Mouse (Mus musculus) embryonic facial prominence, embryonic 15.5 days (tissue): ENCODE data around the gene Rhbdd1. TPM values are rescaled to one million over a fixed set of nuclear protein-coding genes. Genes with fewer than 3 reads are reported as not detected.

Experiments used
- ATAC-seq: fragments of 200-750 bp; cut with Nextera tagmentation; 2 replicates; pipeline ENCODE4 v1.8.0; 2017; ENCODE audit warnings: low read depth, moderate TSS enrichment; ENCODE audit not compliant: insufficient number of reproducible peaks, low FRiP score, low TSS enrichment
- H3K27ac ChIP-seq: fragments of 300-500 bp; sonication (generic); replicated peaks from 2 replicates; pipeline ENCODE4 v1.5.1; 2015; ENCODE audit warnings: mild to moderate bottlenecking, inconsistent platforms
- H3K27me3 ChIP-seq: fragments of 300-500 bp; sonication (generic); 2 replicates; pipeline ENCODE4 v1.6.1; 2015; ENCODE audit warnings: inconsistent platforms
- H3K36me3 ChIP-seq: fragments of 300-500 bp; sonication (generic); 2 replicates; pipeline ENCODE4 v1.6.1; 2015; ENCODE audit warnings: mild to moderate bottlenecking, inconsistent platforms
- H3K4me1 ChIP-seq: fragments of 300-500 bp; sonication (generic); 2 replicates; pipeline ENCODE4 v1.6.1; 2015; ENCODE audit warnings: inconsistent platforms
- H3K4me2 ChIP-seq: fragments of 300-500 bp; sonication (generic); replicated peaks from 2 replicates; pipeline ENCODE4 v1.6.1; 2015; ENCODE audit warnings: mild to moderate bottlenecking, inconsistent platforms
- H3K4me3 ChIP-seq: fragments of 300-500 bp; sonication (generic); replicated peaks from 2 replicates; pipeline ENCODE4 v1.5.1; 2015; ENCODE audit warnings: mild to moderate bottlenecking, inconsistent platforms
- H3K9ac ChIP-seq: fragments of 300-500 bp; sonication (generic); 2 replicates; pipeline ENCODE4 v1.6.1; 2015; ENCODE audit warnings: inconsistent platforms
- H3K9me3 ChIP-seq: fragments of 300-500 bp; sonication (generic); replicated peaks from 2 replicates; pipeline ENCODE4 v1.6.1; 2016; ENCODE audit warnings: inconsistent platforms
- WGBS: fragments of 180-500 bp; shearing (Covaris S2); methylation state at CpG from one replicate; pipeline ENCODE4 v1.1.7; 2015; 5-methylcytosine and 5-hydroxymethylcytosine counted together
- polyA plus RNA-seq: library from polyadenylated mRNA; unstranded; fragments of >200 nt; fragmentation: Nextera tagmentation; extraction: Ambion mirVana; gene quantifications from 2 replicates; pipeline ENCODE4 v1.2.1, GENCODE M21; 2015

The Rhbdd1 gene
- polyA plus RNA-seq, 1 experiment from 2014 or later: 10.3 TPM

- H3K9me3 ChIP-seq: no peaks in the 10 kb centered on the region
- no peak overlapping the region for H3K4me3 ChIP-seq
- no peak overlapping the region for H3K4me2 ChIP-seq
- no peak overlapping the region for H3K9ac ChIP-seq
- H3K27ac ChIP-seq: no peak overlapping the region
- H3K27me3 ChIP-seq: no peaks in the 10 kb centered on the region
- H3K4me1 ChIP-seq: peaks cover 5% of the 10 kb centered on the region; the same call in 1 of the 2 replicates
- no peak for ATAC-seq
- no peaks in the 10 kb centered on the region for H3K36me3 ChIP-seq
- 79% methylated on average over 3 of the region's 3 CpGs for WGBS
Measured at GRCm38 (mm10) chr1:82437273-82437672, 121.0 kb downstream of the Rhbdd1 start.

GRCm38 (mm10) chr1:82440123-82440522, 123.9 kb downstream of the Rhbdd1 start:
- ATAC-seq: no peak
- 48% methylated on average over 1 of the region's 1 CpGs for WGBS

GRCm38 (mm10) chr1:82443517-82443916, 127.3 kb downstream of the Rhbdd1 start:
- Histone ChIP-seq H3K36me3 (no peaks in the 10 kb centered on the region), H3K4me3 (no peak overlapping the region), H3K9ac (no peak overlapping the region), H3K27me3 (no peaks in the 10 kb centered on the region), H3K4me2 (no peak overlapping the region), H3K27ac (no peak overlapping the region), H3K9me3 (no peaks in the 10 kb centered on the region), H3K4me1 (no peaks in the 10 kb centered on the region)
- WGBS: 58% methylated on average over 4 of the region's 4 CpGs
- no peak for ATAC-seq

More at GRCm38 (mm10) chr1:82440123-82440522, 123.9 kb downstream of the Rhbdd1 start:
- H3K4me3 ChIP-seq: no peak overlapping the region
- no peaks in the 10 kb centered on the region for H3K27me3 ChIP-seq
- H3K27ac ChIP-seq: no peak overlapping the region
- H3K4me1 ChIP-seq: no peaks in the 10 kb centered on the region
- no peaks in the 10 kb centered on the region for H3K9me3 ChIP-seq
- no peak overlapping the region for H3K4me2 ChIP-seq
- H3K9ac ChIP-seq: no peak overlapping the region
- H3K36me3 ChIP-seq: no peaks in the 10 kb centered on the region

GRCm38 (mm10) chr1:82446049-82446448, 129.8 kb downstream of the Rhbdd1 start:
- Histone ChIP-seq H3K36me3 (no peaks in the 10 kb centered on the region), H3K4me3 (no peak overlapping the region), H3K4me1 (no peaks in the 10 kb centered on the region), H3K9ac (no peak overlapping the region), H3K9me3 (no peaks in the 10 kb centered on the region), H3K27ac (no peak overlapping the region), H3K27me3 (no peaks in the 10 kb centered on the region), H3K4me2 (no peak overlapping the region)
- ATAC-seq: no peak
- WGBS: 91% methylated on average over 7 of the region's 7 CpGs

- Histone ChIP-seq H3K4me1 (no peaks in the 10 kb centered on the region), H3K36me3 (no peaks in the 10 kb centered on the region), H3K9me3 (no peaks in the 10 kb centered on the region), H3K9ac (no peak overlapping the region), H3K4me3 (no peak overlapping the region), H3K27me3 (no peaks in the 10 kb centered on the region), H3K4me2 (no peak overlapping the region), H3K27ac (no peak overlapping the region)
- ATAC-seq: no peak
- WGBS: 78% methylated on average over 4 of the region's 4 CpGs
Measured at GRCm38 (mm10) chr1:82449851-82450250, 133.6 kb downstream of the Rhbdd1 start.

GRCm38 (mm10) chr1:82451927-82452651, 135.8 kb downstream of the Rhbdd1 start:
- WGBS: 33% methylated on average over 6 of the region's 6 CpGs

GRCm38 (mm10) chr1:82454031-82454430, 137.8 kb downstream of the Rhbdd1 start:
- Histone ChIP-seq H3K4me3 (no peak overlapping the region), H3K27ac (no peak overlapping the region), H3K9ac (no peak overlapping the region), H3K9me3 (no peaks in the 10 kb centered on the region), H3K36me3 (no peaks in the 10 kb centered on the region), H3K27me3 (no peaks in the 10 kb centered on the region), H3K4me1 (no peaks in the 10 kb centered on the region), H3K4me2 (no peak overlapping the region)
- WGBS: 94% methylated on average over 3 of the region's 3 CpGs
- ATAC-seq: no peak

More at GRCm38 (mm10) chr1:82451927-82452651, 135.8 kb downstream of the Rhbdd1 start:
- ATAC-seq: no peak
- Histone ChIP-seq H3K9me3 (no peaks in the 10 kb centered on the region), H3K27me3 (no peaks in the 10 kb centered on the region), H3K4me2 (no peak overlapping the region), H3K36me3 (no peaks in the 10 kb centered on the region), H3K4me1 (no peaks in the 10 kb centered on the region), H3K27ac (no peak overlapping the region), H3K9ac (no peak overlapping the region), H3K4me3 (no peak overlapping the region)

GRCm38 (mm10) chr1:82459350-82459749, 143.1 kb downstream of the Rhbdd1 start:
- Histone ChIP-seq H3K27me3 (no peaks in the 10 kb centered on the region), H3K9me3 (no peaks in the 10 kb centered on the region), H3K4me1 (no peaks in the 10 kb centered on the region)

GRCm38 (mm10) chr1:82459926-82460325, 143.7 kb downstream of the Rhbdd1 start:
- Histone ChIP-seq H3K27me3 (no peaks in the 10 kb centered on the region), H3K36me3 (no peaks in the 10 kb centered on the region), H3K9me3 (no peaks in the 10 kb centered on the region), H3K4me2 (no peak overlapping the region), H3K27ac (no peak overlapping the region), H3K4me1 (no peaks in the 10 kb centered on the region), H3K4me3 (no peak overlapping the region), H3K9ac (no peak overlapping the region)
- WGBS: 78% methylated on average over 2 of the region's 2 CpGs
- ATAC-seq: no peak

More at GRCm38 (mm10) chr1:82459350-82459749, 143.1 kb downstream of the Rhbdd1 start:
- Histone ChIP-seq H3K4me2 (no peak overlapping the region), H3K36me3 (no peaks in the 10 kb centered on the region), H3K9ac (no peak overlapping the region), H3K4me3 (no peak overlapping the region), H3K27ac (no peak overlapping the region)
- WGBS: 63% methylated on average over 4 of the region's 4 CpGs
- ATAC-seq: no peak

GRCm38 (mm10) chr1:82461041-82461440, 144.8 kb downstream of the Rhbdd1 start:
- WGBS: 60% methylated on average over 4 of the region's 4 CpGs
- no peak overlapping the region for H3K4me3 ChIP-seq
- no peaks in the 10 kb centered on the region for H3K36me3 ChIP-seq
- no peak overlapping the region for H3K4me2 ChIP-seq
- no peaks in the 10 kb centered on the region for H3K4me1 ChIP-seq
- H3K27ac ChIP-seq: no peak overlapping the region
- no peak for ATAC-seq
- no peaks in the 10 kb centered on the region for H3K27me3 ChIP-seq
- no peak overlapping the region for H3K9ac ChIP-seq
- no peaks in the 10 kb centered on the region for H3K9me3 ChIP-seq

GRCm38 (mm10) chr1:82465321-82465853, 149.1 kb downstream of the Rhbdd1 start:
- Histone ChIP-seq H3K4me3 (no peak overlapping the region), H3K4me1 (no peaks in the 10 kb centered on the region), H3K9me3 (no peaks in the 10 kb centered on the region), H3K36me3 (no peaks in the 10 kb centered on the region), H3K27ac (no peak overlapping the region), H3K4me2 (no peak overlapping the region), H3K27me3 (no peaks in the 10 kb centered on the region), H3K9ac (no peak overlapping the region)
- ATAC-seq: no peak
- 53% methylated on average over 6 of the region's 6 CpGs for WGBS

GRCm38 (mm10) chr1:82468872-82469271, 152.6 kb downstream of the Rhbdd1 start:
- no peak for ATAC-seq
- no peak overlapping the region for H3K4me2 ChIP-seq
- 75% methylated on average over 6 of the region's 6 CpGs for WGBS
- H3K4me1 ChIP-seq: no peaks in the 10 kb centered on the region
- H3K27ac ChIP-seq: no peak overlapping the region
- no peaks in the 10 kb centered on the region for H3K9me3 ChIP-seq
- no peaks in the 10 kb centered on the region for H3K36me3 ChIP-seq
- H3K27me3 ChIP-seq: no peaks in the 10 kb centered on the region
- H3K4me3 ChIP-seq: no peak overlapping the region
- no peak overlapping the region for H3K9ac ChIP-seq
